Mouse (Mus musculus) brown adipose tissue, adult 24 weeks (tissue): ENCODE results near the gene Nudt1. TPM values are rescaled to one million over a fixed set of nuclear protein-coding genes. Genes with fewer than 3 reads are reported as not detected.

Source experiments
- H3K27ac ChIP-seq: fragments of 200-500 bp; replicated peaks from 2 replicates; pipeline ENCODE4 v1.5.1; 2012; ENCODE audit warnings: low read depth, mild to moderate bottlenecking, low read length
- H3K4me1 ChIP-seq: fragments of 200-500 bp; 2 replicates; pipeline ENCODE4 v1.6.1; 2012; ENCODE audit warnings: low read length, mixed read lengths; ENCODE audit not compliant: control insufficient read depth, insufficient read depth, insufficient read length
- H3K4me3 ChIP-seq: fragments of 200-500 bp; 2 replicates; pipeline ENCODE4 v1.5.1; 2012; ENCODE audit warnings: low read depth, mild to moderate bottlenecking, low read length, moderate library complexity; ENCODE audit not compliant: insufficient read depth
- polyA plus RNA-seq: library from polyadenylated mRNA; stranded (reverse); fragments of >200 nt; gene quantifications from 2 replicates; pipeline ENCODE4 v1.2.4, GENCODE M21; 2012; ENCODE audit not compliant: missing spikeins, insufficient read depth, insufficient read length

Gene Nudt1
- polyA plus RNA-seq, result 14.9 and 18.6 TPM in 2 replicates

- H3K27ac ChIP-seq, result peak within 1 kb of the TSS; percentile 75
- H3K4me1 ChIP-seq, result 0 out of 2 replicates have a peak, but pooled peaks cover 3% of the 10 kb centered on the region
- H3K4me3 ChIP-seq, result peak within 1 kb of the TSS; percentile 74
Observed at GRCm38 (mm10) chr5:140321042-140321755, at the start of gene Nudt1, which contains the start of gene Mad1l1. TSS of gene Nudt1 (plus strand) at chr5:140321656. TSS of gene Mad1l1 (minus strand) at chr5:140321552.

- Histone ChIP-seq H3K4me1 (no peaks in the 10 kb centered on the region), H3K27ac (no peak overlapping the region), H3K4me3 (no peak overlapping the region)
Observed at GRCm38 (mm10) chr5:140276779-140277178, 44.7 kb upstream of the Nudt1 start.

- H3K4me1 ChIP-seq, result peaks cover 2% of the 10 kb centered on the region; the same call in 1 of the 2 replicates
- no peak overlapping the region for H3K27ac ChIP-seq
- H3K4me3 ChIP-seq, result no peak overlapping the region
Observed at GRCm38 (mm10) chr5:140280205-140280604, 41.3 kb upstream of the Nudt1 start.

GRCm38 (mm10) chr5:140282376-140282775 lies 39.1 kb upstream of the Nudt1 start:
- H3K4me1 ChIP-seq, result peaks cover 2% of the 10 kb centered on the region; the same call in 1 of the 2 replicates
- H3K27ac ChIP-seq, result no peak overlapping the region
- peak overlapping the region; percentile 12; the same call in 1 of the 2 replicates for H3K4me3 ChIP-seq

GRCm38 (mm10) chr5:140282900-140283299 lies 38.6 kb upstream of the Nudt1 start:
- H3K4me1 ChIP-seq, result peaks cover 2% of the 10 kb centered on the region; the same call in 1 of the 2 replicates
- no peak overlapping the region for H3K4me3 ChIP-seq
- H3K27ac ChIP-seq, result no peak overlapping the region

- Histone ChIP-seq H3K4me1 (peaks cover 2% of the 10 kb centered on the region; the same call in 1 of the 2 replicates), H3K27ac (no peak overlapping the region), H3K4me3 (no peak overlapping the region)
Observed at GRCm38 (mm10) chr5:140284011-140284410, 37.4 kb upstream of the Nudt1 start.

- H3K4me3 ChIP-seq, result no peak overlapping the region
- H3K27ac ChIP-seq, result no peak overlapping the region
- peaks cover 2% of the 10 kb centered on the region; the same call in 1 of the 2 replicates for H3K4me1 ChIP-seq
Observed at GRCm38 (mm10) chr5:140284761-140285160, 36.7 kb upstream of the Nudt1 start.

- Histone ChIP-seq H3K4me3 (no peak overlapping the region), H3K4me1 (no peaks in the 10 kb centered on the region), H3K27ac (no peak overlapping the region)
Observed at GRCm38 (mm10) chr5:140288287-140288686, 33.2 kb upstream of the Nudt1 start.

- Histone ChIP-seq H3K27ac (no peak overlapping the region), H3K4me3 (no peak overlapping the region), H3K4me1 (no peaks in the 10 kb centered on the region)
Observed at GRCm38 (mm10) chr5:140289161-140289560, 32.3 kb upstream of the Nudt1 start.

GRCm38 (mm10) chr5:140292152-140292551 lies 29.3 kb upstream of the Nudt1 start:
- H3K4me3 ChIP-seq, result no peak overlapping the region
- no peak overlapping the region for H3K27ac ChIP-seq
- H3K4me1 ChIP-seq, result no peaks in the 10 kb centered on the region

- H3K27ac ChIP-seq, result no peak overlapping the region
- H3K4me3 ChIP-seq, result no peak overlapping the region
- H3K4me1 ChIP-seq, result no peaks in the 10 kb centered on the region
Observed at GRCm38 (mm10) chr5:140298291-140298690, 23.2 kb upstream of the Nudt1 start.

GRCm38 (mm10) chr5:140306016-140306415 lies 15.4 kb upstream of the Nudt1 start:
- Histone ChIP-seq H3K4me1 (no peaks in the 10 kb centered on the region), H3K27ac (no peak overlapping the region), H3K4me3 (no peak overlapping the region)

- Histone ChIP-seq H3K27ac (no peak overlapping the region), H3K4me3 (no peak overlapping the region)
Observed at GRCm38 (mm10) chr5:140307602-140308001, 13.9 kb upstream of the Nudt1 start.

GRCm38 (mm10) chr5:140316716-140317115 lies 4.7 kb upstream of the Nudt1 start:
- 0 out of 2 replicates have a peak, but pooled peaks cover 3% of the 10 kb centered on the region for H3K4me1 ChIP-seq
- no peak overlapping the region for H3K4me3 ChIP-seq
- no peak overlapping the region for H3K27ac ChIP-seq

More at GRCm38 (mm10) chr5:140307602-140308001, 13.9 kb upstream of the Nudt1 start:
- no peaks in the 10 kb centered on the region for H3K4me1 ChIP-seq

- Histone ChIP-seq H3K4me3 (peak overlapping the region; percentile 74), H3K4me1 (0 out of 2 replicates have a peak, but pooled peaks cover 3% of the 10 kb centered on the region), H3K27ac (peak overlapping the region; percentile 75)
Observed at GRCm38 (mm10) chr5:140321756-140322575, 510 bp downstream of the Nudt1 start.
